ENCODE assay signal across 7 mouse cellular contexts in genomic region chr5:30201521-30201920, GRCm38 (mm10). TPM values are rescaled to one million over a fixed set of nuclear protein-coding genes. Genes with fewer than 3 reads are reported as not detected.
DNase-seq lines count a peak whose midpoint lies in the region; ATAC-seq and TF ChIP-seq lines count a peak whose summit lies in the region.

No protein-coding gene starts in this region.

- no peaks in the 10 kb centered on the region for H3K36me3 ChIP-seq in limb, embryonic 14.5 days (ENCODE audit: control insufficient read depth, insufficient read depth, low read length)
- H3K36me3 ChIP-seq in limb, embryonic 10.5 days, result no peaks in the 10 kb centered on the region
- H3K36me3 ChIP-seq in kidney, postnatal 0 days (ENCODE audit: insufficient read depth, low read length), result no peaks in the 10 kb centered on the region

- no peaks in the 10 kb centered on the region for H3K27me3 ChIP-seq in limb, embryonic 14.5 days (ENCODE audit: control insufficient read depth, insufficient read depth, low read length)
- no peaks in the 10 kb centered on the region for H3K27me3 ChIP-seq in limb, embryonic 10.5 days (ENCODE audit: low read depth, poor library complexity, severe bottlenecking)
- no peaks in the 10 kb centered on the region for H3K27me3 ChIP-seq in Patski
- no peaks in the 10 kb centered on the region for H3K27me3 ChIP-seq in kidney, postnatal 0 days (ENCODE audit: insufficient read depth, low read length)

- peak; percentile 52 for DNase-seq in limb, embryonic 14.5 days (ENCODE audit: low spot score)
- no peak for DNase-seq in limb, embryonic 10.5 days (ENCODE audit: low spot score)
- no peak for DNase-seq in Patski (ENCODE audit: low read depth, low spot score)
- peak; percentile 53 for DNase-seq in embryo, embryonic 11 days
- DNase-seq in kidney, postnatal 0 days (ENCODE audit: low spot score), result peak; percentile 72
- DNase-seq in lung, postnatal 14 days, result peak; percentile 30

- no peaks in the 10 kb centered on the region for H3K9me3 ChIP-seq in limb, embryonic 14.5 days (ENCODE audit: control insufficient read depth, low read length)
- no peaks in the 10 kb centered on the region for H3K9me3 ChIP-seq in limb, embryonic 10.5 days (replicated peaks)
- H3K9me3 ChIP-seq in kidney, postnatal 0 days (replicated peaks; ENCODE audit: low read length), result no peaks in the 10 kb centered on the region

- POLR2A ChIA-PET in Patski (lab: Charles Lee), result no interaction called here

- in situ Hi-C loops in Patski (cut with MboI; ENCODE audit: low pct_unique_long_range_greater_than_20kb), result no loop called here

- H3K9ac ChIP-seq in limb, embryonic 14.5 days (ENCODE audit: low read depth, low read length, severe bottlenecking), result no peak overlapping the region
- H3K9ac ChIP-seq in kidney, postnatal 0 days (ENCODE audit: low read depth, low read length), result no peak overlapping the region

- no peak overlapping the region for H3K4me2 ChIP-seq in limb, embryonic 14.5 days (replicated peaks; ENCODE audit: low read depth, low read length, severe bottlenecking)
- no peak overlapping the region for H3K4me2 ChIP-seq in kidney, postnatal 0 days (ENCODE audit: low read length)

- no peak for TF ChIP-seq POLR2A in limb, embryonic 14.5 days (IDR thresholded peaks at IDR 0.05; ENCODE audit: borderline replicate concordance, extremely low read depth, insufficient read depth, insufficient read length)

- no peak overlapping the region for H3K4me3 ChIP-seq in limb, embryonic 14.5 days (replicated peaks; ENCODE audit: low read length)
- no peak overlapping the region for H3K4me3 ChIP-seq in limb, embryonic 10.5 days
- no peak overlapping the region for H3K4me3 ChIP-seq in kidney, postnatal 0 days (replicated peaks; ENCODE audit: low read depth, low read length)

- CTCF ChIA-PET in Patski (lab: Charles Lee), result interaction anchor here (0.6 to 3.0 kb wide), 3 partner anchors 10 to 15 kb away, joined by 3 to 17 read pairs (median 3); no protein-coding TSS in a partner anchor

- TF ChIP-seq CTCF in Patski (IDR thresholded peaks at IDR 0.05), result peak; percentile 81
- TF ChIP-seq CTCF in kidney, postnatal 0 days (IDR thresholded peaks at IDR 0.05; ENCODE audit: low read depth), result peak; percentile 77

- H3K27ac ChIP-seq in limb, embryonic 14.5 days (replicated peaks; ENCODE audit: low read depth, low read length), result no peak overlapping the region
- H3K27ac ChIP-seq in limb, embryonic 10.5 days, result no peak overlapping the region
- H3K27ac ChIP-seq in kidney, postnatal 0 days, result no peak overlapping the region

- no peak for ATAC-seq in limb, embryonic 14.5 days (ENCODE audit: low FRiP score, low read depth)
- ATAC-seq in Patski, result peak; percentile 28
- ATAC-seq in kidney, postnatal 0 days (replicated peaks; ENCODE audit: low FRiP score, low read depth), result peak; percentile 22; the same call in 1 of the 2 replicates
- no peak for ATAC-seq in activated CD4-positive, CD25-positive, alpha-beta regulatory T cell, adult 4 months

- no peaks in the 10 kb centered on the region for H3K4me1 ChIP-seq in limb, embryonic 14.5 days (ENCODE audit: control insufficient read depth, insufficient read depth, low read length)
- peaks cover 11% of the 10 kb centered on the region; the same call in 1 of the 2 replicates for H3K4me1 ChIP-seq in limb, embryonic 10.5 days
- H3K4me1 ChIP-seq in kidney, postnatal 0 days (replicated peaks; ENCODE audit: insufficient read depth, low read length), result no peaks in the 10 kb centered on the region

- 44% methylated on average over 5 of the region's 5 CpGs for WGBS in limb, embryonic 14.5 days
- WGBS in limb, embryonic 10.5 days, result 65% methylated on average over 5 of the region's 5 CpGs
- WGBS in kidney, postnatal 0 days, result 49% methylated on average over 5 of the region's 5 CpGs

RNA-seq across cellular contexts. Expression of gene Adgrf3, which starts 4.0 kb away (rescaled TPM):
- polyA plus RNA-seq in limb, embryonic 14.5 days (2012; rRNA removed), result 0.14 and 0.24 TPM in 2 replicates
- 0.22 TPM in 1 of 2 replicates, not detected in the other for polyA plus RNA-seq in limb, embryonic 14.5 days (2014; fragmentation: Nextera tagmentation; extraction: Ambion mirVana)
- polyA plus RNA-seq in limb, embryonic 10.5 days (2016; fragmentation: Nextera tagmentation; extraction: Ambion mirVana), result not detected in 2 replicates
- 0.01 TPM for polyA plus RNA-seq in Patski (2021)
- 0.04 and 0.14 TPM in 2 replicates for polyA plus RNA-seq in kidney, postnatal 0 days (2015; fragmentation: Nextera tagmentation; extraction: Ambion mirVana)
- not detected for polyA plus RNA-seq in activated CD4-positive, CD25-positive, alpha-beta regulatory T cell, adult 4 months (2017; shearing (Covaris generic))

RNA-seq across cellular contexts. Expression of gene Selenoi, which starts 30.9 kb away (rescaled TPM):
- polyA plus RNA-seq in limb, embryonic 14.5 days (2012; rRNA removed), result 34.3 and 48.3 TPM in 2 replicates
- 20.0 and 21.7 TPM in 2 replicates for polyA plus RNA-seq in limb, embryonic 14.5 days (2014; fragmentation: Nextera tagmentation; extraction: Ambion mirVana)
- 19.4 TPM in 2 replicates for polyA plus RNA-seq in limb, embryonic 10.5 days (2016; fragmentation: Nextera tagmentation; extraction: Ambion mirVana)
- polyA plus RNA-seq in Patski (2021), result 32.8 TPM
- 9.2 and 9.7 TPM in 2 replicates for polyA plus RNA-seq in kidney, postnatal 0 days (2015; fragmentation: Nextera tagmentation; extraction: Ambion mirVana)
- 10 to 100 TPM; 21.9 to 23.3 TPM for polyA plus RNA-seq in activated CD4-positive, CD25-positive, alpha-beta regulatory T cell, adult 4 months (2017; shearing (Covaris generic))

RNA-seq across cellular contexts. Expression of gene Hadhb, which starts 46.5 kb away (rescaled TPM):
- polyA plus RNA-seq in limb, embryonic 14.5 days (2012; rRNA removed), result 73.4 and 74.3 TPM in 2 replicates
- 128 and 132 TPM in 2 replicates for polyA plus RNA-seq in limb, embryonic 14.5 days (2014; fragmentation: Nextera tagmentation; extraction: Ambion mirVana)
- polyA plus RNA-seq in limb, embryonic 10.5 days (2016; fragmentation: Nextera tagmentation; extraction: Ambion mirVana), result 120 and 126 TPM in 2 replicates
- 273 TPM for polyA plus RNA-seq in Patski (2021)
- 215 and 229 TPM in 2 replicates for polyA plus RNA-seq in kidney, postnatal 0 days (2015; fragmentation: Nextera tagmentation; extraction: Ambion mirVana)
- 100 to 1,000 TPM; 111 to 127 TPM for polyA plus RNA-seq in activated CD4-positive, CD25-positive, alpha-beta regulatory T cell, adult 4 months (2017; shearing (Covaris generic))

RNA-seq across cellular contexts. Expression of gene Hadha, which starts 46.6 kb away (rescaled TPM):
- 63.8 and 84.0 TPM in 2 replicates for polyA plus RNA-seq in limb, embryonic 14.5 days (2012; rRNA removed)
- polyA plus RNA-seq in limb, embryonic 14.5 days (2014; fragmentation: Nextera tagmentation; extraction: Ambion mirVana), result 123 and 124 TPM in 2 replicates
- polyA plus RNA-seq in limb, embryonic 10.5 days (2016; fragmentation: Nextera tagmentation; extraction: Ambion mirVana), result 105 and 119 TPM in 2 replicates
- 270 TPM for polyA plus RNA-seq in Patski (2021)
- polyA plus RNA-seq in kidney, postnatal 0 days (2015; fragmentation: Nextera tagmentation; extraction: Ambion mirVana), result 171 and 193 TPM in 2 replicates
- 10 to 100 TPM; 68.8 to 80.0 TPM for polyA plus RNA-seq in activated CD4-positive, CD25-positive, alpha-beta regulatory T cell, adult 4 months (2017; shearing (Covaris generic))

Comparison
In these comparisons a context has a peak if more than half of its experiments do, and no peak if none do; other contexts are left out.
1. DNase-seq: peak in limb, embryonic 14.5 days (single experiment), embryo, embryonic 11 days (single experiment), kidney, postnatal 0 days (single experiment) and lung, postnatal 14 days (single experiment); none in limb, embryonic 10.5 days (single experiment) and Patski (single experiment).
2. ATAC-seq: peak in Patski (single experiment) and kidney, postnatal 0 days (single experiment); none in limb, embryonic 14.5 days (single experiment) and activated CD4-positive, CD25-positive, alpha-beta regulatory T cell, adult 4 months (single experiment).